Mouse (Mus musculus): Measurements from ENCODE around the gene Rps29.
"Not testable (repeated sequence)": the region's sequence is repeated elsewhere in the genome, so short reads cannot be mapped to it uniquely, and the experiment has no call there.

The Rps29 gene

DNA sequence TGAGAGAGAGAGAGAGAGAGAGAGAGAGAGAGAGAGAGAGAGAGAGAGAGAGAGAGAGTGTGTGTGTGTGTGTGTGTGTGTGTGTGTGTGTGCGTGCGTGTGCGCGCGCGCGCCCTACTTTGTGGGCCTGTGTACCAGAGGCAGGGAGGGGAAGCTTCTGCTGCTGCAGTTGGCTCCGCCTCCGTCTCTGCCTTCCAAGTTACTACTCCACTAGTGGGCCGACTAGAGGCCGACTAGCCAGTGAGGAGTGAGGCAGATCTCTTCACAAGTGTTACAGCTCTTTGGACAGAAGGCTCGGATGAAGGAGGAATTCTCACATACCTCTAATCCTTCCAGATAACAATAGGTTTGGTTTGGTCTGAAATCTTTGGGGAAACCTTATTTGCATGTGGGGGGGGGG is 20.4 kb upstream of the Rps29 start:
- no peak for ATAC-seq (ENCODE audit: low TSS enrichment)

GRCm38 (mm10) chr12:69177526-69177925 is 18.5 kb upstream of the Rps29 start:
- no peak for ATAC-seq (ENCODE audit: low TSS enrichment)

GRCm38 (mm10) chr12:69175975-69176374 is 17.0 kb upstream of the Rps29 start:
- no peak for ATAC-seq (ENCODE audit: low TSS enrichment)

- ATAC-seq (ENCODE audit: low TSS enrichment) = no peak
Observed at GRCm38 (mm10) chr12:69171307-69171706, 12.3 kb upstream of the Rps29 start.

- ATAC-seq (ENCODE audit: low TSS enrichment) = peak; percentile 97
Observed at GRCm38 (mm10) chr12:69168461-69169106, 9.6 kb upstream of the Rps29 start, which contains the start of gene Lrr1. TSS of gene Lrr1 (plus strand) at chr12:69168814.

GRCm38 (mm10) chr12:69167656-69168460 is 8.9 kb upstream of the Rps29 start:
- peak; percentile 50; the same call in 1 of the 2 replicates for ATAC-seq (ENCODE audit: low TSS enrichment)

- ATAC-seq (ENCODE audit: low TSS enrichment) = not testable (repeated sequence)
Observed at GRCm38 (mm10) chr12:69166861-69167581, 8.0 kb upstream of the Rps29 start.

DNA sequence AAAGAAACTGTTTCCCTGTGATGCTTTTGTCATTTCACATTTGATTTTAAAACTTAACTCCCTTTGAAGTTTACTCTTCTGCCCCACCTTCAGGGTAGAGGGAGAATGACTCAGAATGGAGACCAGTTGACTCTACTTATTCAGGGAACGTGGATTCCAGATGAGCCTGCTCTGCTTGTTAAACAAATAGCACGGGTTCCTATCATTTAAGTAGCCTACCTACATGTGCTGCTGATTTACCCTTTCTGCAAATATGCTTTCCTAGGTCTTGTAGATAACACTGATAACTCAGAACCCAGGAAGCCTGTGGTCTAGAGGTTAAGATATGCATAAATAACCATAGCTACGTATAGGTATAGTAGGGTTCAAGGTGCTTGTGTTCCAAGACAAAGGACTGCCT is 5.9 kb upstream of the Rps29 start:
- ATAC-seq (ENCODE audit: low TSS enrichment) = no peak

- ATAC-seq (ENCODE audit: low TSS enrichment) = not testable (repeated sequence)
Observed at GRCm38 (mm10) chr12:69163586-69163985, 4.6 kb upstream of the Rps29 start.

DNA sequence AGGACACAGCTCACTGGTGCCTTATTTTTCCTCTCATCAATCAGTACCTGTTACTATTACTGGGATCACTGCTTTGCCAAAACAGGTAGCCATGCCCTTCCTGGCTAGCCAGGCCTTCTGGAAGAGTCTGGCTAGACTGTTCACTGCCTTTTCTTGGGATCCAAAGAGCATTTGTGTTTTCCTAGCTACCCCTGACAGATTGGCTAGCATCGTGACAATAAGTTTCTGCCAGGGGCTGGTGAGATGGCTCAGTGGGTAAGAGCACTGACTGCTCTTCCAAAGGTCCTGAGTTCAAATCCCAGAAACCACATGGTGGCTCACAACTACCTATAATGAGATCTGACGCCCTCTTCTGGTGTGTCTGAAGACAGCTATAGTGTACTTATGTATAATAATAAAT is 1.7 kb upstream of the Rps29 start:
- ATAC-seq (ENCODE audit: low TSS enrichment) = not testable (repeated sequence)

DNA sequence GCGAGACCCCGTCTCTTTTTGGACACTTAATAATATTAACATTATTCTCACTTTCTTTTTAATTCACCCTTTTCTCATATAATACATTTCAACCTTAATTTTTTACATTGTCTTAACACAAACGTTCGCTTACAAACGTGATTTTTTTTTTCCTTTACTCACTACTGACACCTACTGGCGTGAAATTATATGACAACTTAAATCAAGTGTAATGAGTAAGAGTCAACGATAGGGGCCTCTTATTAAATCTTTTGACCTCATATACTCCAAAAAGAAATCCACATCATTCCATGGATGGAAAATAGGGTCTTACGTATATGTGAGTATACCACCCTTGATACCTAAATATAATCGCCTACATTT is 573 bp upstream of the Rps29 start:
- peak; percentile 8; the same call in 1 of the 2 replicates for ATAC-seq (ENCODE audit: low TSS enrichment)

GRCm38 (mm10) chr12:69158366-69158764 is 621 bp downstream of the Rps29 start:
- ATAC-seq (ENCODE audit: low TSS enrichment) = 0 out of 2 replicates have a peak, but pooled peaks have one; percentile 0

GRCm38 (mm10) chr12:69157107-69157506 is 1.9 kb downstream of the Rps29 start:
- no peak for ATAC-seq (ENCODE audit: low TSS enrichment)

DNA sequence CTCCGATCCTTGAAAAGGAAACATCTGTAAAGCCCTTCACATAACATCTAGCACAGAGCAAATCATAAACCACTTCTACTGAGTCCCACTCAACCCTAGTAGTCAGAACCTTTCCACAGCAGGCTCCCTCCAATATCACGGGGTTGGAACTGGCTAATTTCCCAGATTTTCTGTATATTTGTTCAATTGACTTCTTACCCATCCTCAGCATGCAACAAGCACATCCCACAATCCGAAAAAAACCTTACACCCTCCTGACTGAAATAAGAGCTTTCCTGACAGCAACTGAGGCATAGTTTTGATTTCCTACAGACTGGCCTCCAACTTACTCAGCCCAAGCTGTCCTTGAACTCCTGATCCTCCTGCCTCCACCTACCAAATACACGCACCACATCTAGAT is 2.5 kb downstream of the Rps29 start:
- ATAC-seq (ENCODE audit: low TSS enrichment) = no peak

GRCm38 (mm10) chr12:69155923-69156322 is 3.1 kb downstream of the Rps29 start:
- no peak for ATAC-seq (ENCODE audit: low TSS enrichment)

GRCm38 (mm10) chr12:69150049-69150448 is 8.9 kb downstream of the Rps29 start:
- ATAC-seq (ENCODE audit: low TSS enrichment) = no peak

DNA sequence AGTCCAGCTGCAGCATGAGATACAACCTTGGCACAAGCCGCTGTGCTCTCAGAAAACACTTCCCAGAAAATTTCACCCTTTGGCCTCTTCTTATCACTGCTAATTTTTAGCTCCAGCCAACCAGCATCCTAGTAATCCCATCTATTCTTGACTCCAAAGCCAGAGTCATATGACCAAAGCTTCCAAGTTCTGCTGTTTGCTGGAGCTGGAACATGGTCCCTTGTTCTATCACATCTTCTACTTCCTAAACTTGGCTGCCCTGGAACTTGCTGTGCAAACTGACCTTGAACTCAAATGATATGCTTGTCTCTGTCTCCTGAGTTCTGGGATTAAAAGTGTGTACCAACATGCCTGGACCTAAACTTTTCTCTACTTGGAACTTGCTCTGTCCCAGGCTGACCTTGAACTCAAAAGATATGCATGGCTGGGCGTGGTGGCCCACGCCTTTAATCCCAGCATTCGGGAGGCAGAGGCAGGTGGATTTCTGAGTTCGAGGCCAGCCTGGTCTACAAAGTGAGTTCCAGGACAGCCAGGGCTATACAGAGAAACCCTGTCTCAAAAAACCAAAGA is 11.7 kb downstream of the Rps29 start:
- no peak for ATAC-seq (ENCODE audit: low TSS enrichment)

DNA sequence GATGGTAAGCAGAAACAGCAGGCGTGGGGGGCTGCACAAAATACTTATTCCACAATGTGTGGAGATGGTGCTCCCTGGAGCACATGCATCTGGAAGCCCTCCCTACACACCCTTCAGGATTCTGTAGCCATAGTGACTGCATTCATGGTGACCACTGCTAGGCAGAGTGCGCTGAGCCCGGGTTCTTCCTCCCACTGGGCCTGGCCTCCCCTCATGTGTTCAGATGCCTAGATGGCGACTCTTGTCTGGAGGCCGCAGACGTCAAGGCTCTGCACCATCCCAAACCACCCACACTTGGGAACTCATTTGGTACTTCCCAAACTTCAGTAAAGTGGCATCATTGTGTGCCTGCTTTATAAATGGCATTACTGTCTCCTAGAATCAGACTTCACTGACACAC is 15.5 kb downstream of the Rps29 start:
- no peak for ATAC-seq (ENCODE audit: low TSS enrichment)

DNA sequence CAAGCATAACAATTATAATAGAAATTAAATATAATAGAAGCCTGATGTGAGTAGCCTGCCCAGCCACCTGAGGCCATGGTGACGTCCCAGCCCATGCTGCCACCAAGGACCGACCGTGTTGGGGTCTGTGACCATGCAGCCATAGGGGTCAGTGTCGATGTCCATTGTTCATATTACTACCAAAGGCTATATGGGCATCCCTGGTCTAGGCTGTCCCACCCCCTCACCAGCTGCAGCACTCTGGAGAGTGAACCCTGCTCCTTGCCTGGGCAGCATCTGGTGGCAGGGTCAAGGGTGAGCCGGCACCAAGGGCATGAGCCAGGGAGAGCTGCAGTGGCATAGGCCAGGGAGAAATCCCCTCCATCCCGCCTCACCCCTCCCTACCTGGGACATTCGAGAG is 19.1 kb downstream of the Rps29 start:
- ATAC-seq (ENCODE audit: low TSS enrichment) = no peak

DNA sequence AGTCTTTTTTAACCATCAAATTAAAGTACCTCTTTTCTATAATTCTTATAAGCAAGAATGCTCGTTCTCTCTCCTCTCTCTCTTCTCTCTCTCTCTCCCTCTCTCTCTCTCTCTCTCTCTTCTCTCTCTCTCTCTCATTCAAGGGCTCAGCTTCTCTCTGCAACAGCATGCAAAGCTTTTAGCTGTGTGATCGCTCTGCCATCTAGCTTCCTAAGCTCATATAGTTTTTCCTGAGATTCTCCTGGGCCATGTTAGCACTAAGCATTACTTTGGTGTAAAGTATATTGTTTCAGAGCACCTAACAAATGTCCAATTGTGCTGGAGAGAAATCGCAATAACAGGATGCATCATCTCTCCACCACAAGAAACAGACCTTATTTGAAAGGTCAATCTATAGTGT is 19.8 kb downstream of the Rps29 start:
- no peak for ATAC-seq (ENCODE audit: low TSS enrichment)

DNA sequence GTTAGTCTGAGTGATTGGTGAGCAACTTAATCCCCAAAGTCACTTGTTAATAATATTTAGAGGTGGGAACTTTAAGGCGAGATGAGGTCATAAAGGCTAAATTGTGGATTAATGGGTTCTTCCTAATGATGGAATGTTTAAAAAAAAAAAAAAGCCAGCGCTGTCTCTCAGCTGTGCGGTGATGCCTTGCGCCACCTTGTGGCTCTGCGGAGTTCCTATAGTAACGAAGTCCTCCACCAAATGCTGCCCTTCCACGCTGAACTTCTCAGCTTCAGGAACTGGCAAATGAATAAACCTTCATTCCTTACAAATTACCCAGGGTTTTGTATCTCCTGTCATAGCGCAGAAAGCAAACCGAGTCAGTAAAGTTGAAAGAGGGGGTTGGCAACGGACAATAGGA is 27.0 kb downstream of the Rps29 start:
- peak; percentile 84 for ATAC-seq (ENCODE audit: low TSS enrichment)

DNA sequence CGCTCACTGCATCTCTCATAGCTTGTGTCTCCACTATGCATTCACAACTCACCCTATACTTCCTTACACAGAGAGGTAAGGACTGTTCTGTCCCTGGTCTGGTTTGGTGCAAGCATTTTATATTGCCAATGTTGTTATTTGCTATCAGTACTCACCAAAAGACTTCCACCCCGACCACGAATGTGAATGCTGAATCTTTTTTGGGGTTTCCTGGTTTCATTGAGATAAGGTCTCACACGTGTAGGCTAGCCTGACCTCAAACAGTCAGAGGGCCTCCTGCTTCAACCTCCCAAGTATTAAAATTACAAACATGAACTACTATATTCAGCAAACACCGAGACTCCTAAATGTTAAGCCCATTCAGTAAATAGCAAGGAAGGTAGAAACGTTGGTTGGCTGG is 27.7 kb downstream of the Rps29 start:
- ATAC-seq (ENCODE audit: low TSS enrichment) = no peak
